8 mouse cellular contexts compared by ENCODE assay signal in genomic region chr4:144895211-144895590, GRCm38 (mm10). TPM values are rescaled to one million over a fixed set of nuclear protein-coding genes. Genes with fewer than 3 reads are reported as not detected.
DNase-seq lines count a peak whose midpoint lies in the region; ATAC-seq and TF ChIP-seq lines count a peak whose summit lies in the region.

No protein-coding gene starts in this region.

- H3K9me3 ChIP-seq in embryonic facial prominence, embryonic 13.5 days: no peaks in the 10 kb centered on the region
- no peaks in the 10 kb centered on the region for H3K9me3 ChIP-seq in kidney, embryonic 15.5 days (replicated peaks)

- no peak for DNase-seq in heart, adult 2 months
- DNase-seq in heart, adult 9 months (ENCODE audit: low spot score in 2 of 2): no peak
- peak; percentile 53 for DNase-seq in lung, postnatal 4 days
- DNase-seq in adrenal gland, postnatal 10 days: no peak
- DNase-seq in adrenal gland, postnatal 36 days: no peak
- DNase-seq in layer of hippocampus, adult 9-11 months: no peak

- H3K4me2 ChIP-seq in embryonic facial prominence, embryonic 13.5 days: peak overlapping the region; percentile 92
- H3K4me2 ChIP-seq in kidney, embryonic 15.5 days: peak overlapping the region; percentile 86

- ATAC-seq in embryonic facial prominence, embryonic 13.5 days (ENCODE audit: insufficient number of reproducible peaks, insufficient read depth, low FRiP score, low TSS enrichment, low read depth): no peak
- no peak for ATAC-seq in kidney, embryonic 15.5 days (replicated peaks; ENCODE audit: low FRiP score)

- H3K36me3 ChIP-seq in heart, adult 2 months (ENCODE audit: control insufficient read depth, insufficient read depth, low read length): peaks cover 32% of the 10 kb centered on the region
- peaks cover 11% of the 10 kb centered on the region for H3K36me3 ChIP-seq in embryonic facial prominence, embryonic 13.5 days
- peaks cover 19% of the 10 kb centered on the region for H3K36me3 ChIP-seq in kidney, embryonic 15.5 days

- H3K4me3 ChIP-seq in heart, adult 2 months: peak overlapping the region; percentile 83
- H3K4me3 ChIP-seq in embryonic facial prominence, embryonic 13.5 days: peak overlapping the region; percentile 60
- peak overlapping the region; percentile 81 for H3K4me3 ChIP-seq in kidney, embryonic 15.5 days (replicated peaks)

- 0 out of 2 replicates have a peak, but pooled peaks have one; percentile 19 for TF ChIP-seq EP300 in heart, adult 2 months (IDR thresholded peaks at IDR 0.05; ENCODE audit: insufficient read depth, low read depth, low read length)

- intact Hi-C loops in heart, adult 2 months (cut with DNase I): loop anchor here (10.0 kb wide), 2 partner anchors 120 to 390 kb away; no protein-coding TSS in a partner anchor

- 11% methylated on average over 2 of the region's 2 CpGs for WGBS in heart, adult 2 months
- WGBS in embryonic facial prominence, embryonic 13.5 days: 21% methylated on average over 2 of the region's 2 CpGs
- 18% methylated on average over 2 of the region's 2 CpGs for WGBS in kidney, embryonic 15.5 days

- peak overlapping the region; percentile 88 for H3K9ac ChIP-seq in heart, adult 2 months (ENCODE audit: low read depth, low read length)
- peak overlapping the region; percentile 76 for H3K9ac ChIP-seq in embryonic facial prominence, embryonic 13.5 days
- H3K9ac ChIP-seq in kidney, embryonic 15.5 days: peak overlapping the region; percentile 89

- peaks cover 6% of the 10 kb centered on the region for H3K79me2 ChIP-seq in heart, adult 2 months (replicated peaks; ENCODE audit: control insufficient read depth, insufficient read depth, low read length)

- TF ChIP-seq CTCF in heart, adult 2 months (IDR thresholded peaks at IDR 0.05): no peak

- H3K27me3 ChIP-seq in heart, adult 2 months (ENCODE audit: control insufficient read depth, insufficient read depth, low read length): no peaks in the 10 kb centered on the region
- H3K27me3 ChIP-seq in embryonic facial prominence, embryonic 13.5 days: peaks cover 4% of the 10 kb centered on the region
- H3K27me3 ChIP-seq in kidney, embryonic 15.5 days: no peaks in the 10 kb centered on the region

- peaks cover 31% of the 10 kb centered on the region for H3K4me1 ChIP-seq in heart, adult 2 months (ENCODE audit: control insufficient read depth, insufficient read depth, low read length)
- peaks cover 50% of the 10 kb centered on the region for H3K4me1 ChIP-seq in embryonic facial prominence, embryonic 13.5 days
- H3K4me1 ChIP-seq in kidney, embryonic 15.5 days: peaks cover 65% of the 10 kb centered on the region

- 0 out of 2 replicates have a peak, but pooled peaks have one; percentile 9 for TF ChIP-seq POLR2A in heart, adult 2 months (IDR thresholded peaks at IDR 0.05; ENCODE audit: insufficient read depth, low read depth, low read length)

- H3K27ac ChIP-seq in heart, adult 2 months: peak overlapping the region; percentile 98
- H3K27ac ChIP-seq in embryonic facial prominence, embryonic 13.5 days: peak overlapping the region; percentile 82
- peak overlapping the region; percentile 93 for H3K27ac ChIP-seq in kidney, embryonic 15.5 days

RNA-seq across cellular contexts. Expression of gene Dhrs3, which starts 2.6 kb away (rescaled TPM):
- 100 to 1,000 TPM; 139 to 143 TPM for total RNA-seq in heart, adult 2 months (2021)
- 113 and 144 TPM in 2 replicates for polyA plus RNA-seq in heart, adult 2 months (2012; rRNA removed)
- 57.2 and 62.2 TPM in 2 replicates for polyA plus RNA-seq in embryonic facial prominence, embryonic 13.5 days (2015; fragmentation: Nextera tagmentation; extraction: Ambion mirVana)
- polyA plus RNA-seq in kidney, embryonic 15.5 days (2015; fragmentation: Nextera tagmentation; extraction: Ambion mirVana): 207 TPM in 2 replicates
- total RNA-seq in adrenal gland, postnatal 10 days (2021): 100 to 1,000 TPM; 108 to 126 TPM
- 100 to 1,000 TPM in 1 of 2 experiments, 10 to 100 TPM in 1; 72.9 to 126 TPM for total RNA-seq in adrenal gland, postnatal 36 days (2021)

Comparison
In these comparisons a context has a peak if more than half of its experiments do, and no peak if none do; other contexts are left out.
1. DNase-seq: peak in lung, postnatal 4 days (2 of 2); none in heart, adult 2 months (0 of 2), heart, adult 9 months (0 of 2), adrenal gland, postnatal 10 days (single experiment), adrenal gland, postnatal 36 days (0 of 2) and layer of hippocampus, adult 9-11 months (single experiment).
2. Peak in every context shown above with its lines, with median percentiles within 50 percentile points of each other: H3K27ac ChIP-seq, H3K4me3 ChIP-seq and H3K9ac ChIP-seq.